Mouse (Mus musculus): ENCODE measurements at regions not wholly inside any gene's neighbourhood (a gene's known extent, or its start where the extent isn't known, plus 50 kb on each side); places are given as distances from the start of the nearest gene placed in this dataset.

GRCm38 (mm10) chr16:95929700-95930435 is 60.9 kb downstream of the Psmg1 start:
- TF ChIP-seq POLR2A (IDR thresholded peaks at IDR 0.05; ENCODE audit: extremely low read depth, insufficient read depth, low read length) (no peak), CTCF (IDR thresholded peaks at IDR 0.05; ENCODE audit: extremely low read depth, insufficient read depth, low read length) (no peak)
- H3K4me3 ChIP-seq (ENCODE audit: insufficient read depth, low read length): no peak overlapping the region
- no peaks in the 10 kb centered on the region for H3K4me1 ChIP-seq (ENCODE audit: control insufficient read depth, insufficient read depth, low read length)

GRCm38 (mm10) chr16:95928290-95929260 is 62.2 kb downstream of the Psmg1 start:
- H3K27ac ChIP-seq (ENCODE audit: insufficient read depth, low read length): no peak overlapping the region
- no peak for TF ChIP-seq CTCF (IDR thresholded peaks at IDR 0.05; ENCODE audit: extremely low read depth, insufficient read depth, low read length)
- no peak for TF ChIP-seq POLR2A (IDR thresholded peaks at IDR 0.05; ENCODE audit: extremely low read depth, insufficient read depth, low read length)
- H3K4me1 ChIP-seq (ENCODE audit: control insufficient read depth, insufficient read depth, low read length): no peaks in the 10 kb centered on the region
- no peak overlapping the region for H3K4me3 ChIP-seq (ENCODE audit: insufficient read depth, low read length)

More at GRCm38 (mm10) chr16:95929700-95930435, 60.9 kb downstream of the Psmg1 start:
- no peak overlapping the region for H3K27ac ChIP-seq (ENCODE audit: insufficient read depth, low read length)

GRCm38 (mm10) chr16:95926558-95926957 is 64.2 kb downstream of the Psmg1 start:
- Histone ChIP-seq H3K27ac (ENCODE audit: insufficient read depth, low read length) (no peak overlapping the region), H3K4me3 (ENCODE audit: insufficient read depth, low read length) (no peak overlapping the region), H3K4me1 (ENCODE audit: control insufficient read depth, insufficient read depth, low read length) (no peaks in the 10 kb centered on the region)
- TF ChIP-seq CTCF (IDR thresholded peaks at IDR 0.05; ENCODE audit: extremely low read depth, insufficient read depth, low read length) (no peak), POLR2A (IDR thresholded peaks at IDR 0.05; ENCODE audit: extremely low read depth, insufficient read depth, low read length) (no peak)

- no peak for TF ChIP-seq POLR2A (IDR thresholded peaks at IDR 0.05; ENCODE audit: extremely low read depth, insufficient read depth, low read length)
- no peak for TF ChIP-seq CTCF (IDR thresholded peaks at IDR 0.05; ENCODE audit: extremely low read depth, insufficient read depth, low read length)
- no peak overlapping the region for H3K4me3 ChIP-seq (ENCODE audit: insufficient read depth, low read length)
- no peaks in the 10 kb centered on the region for H3K4me1 ChIP-seq (ENCODE audit: control insufficient read depth, insufficient read depth, low read length)
- no peak overlapping the region for H3K27ac ChIP-seq (ENCODE audit: insufficient read depth, low read length)
Observed at GRCm38 (mm10) chr16:95924716-95925115, 66.0 kb downstream of the Psmg1 start.

- Histone ChIP-seq H3K27ac (ENCODE audit: insufficient read depth, low read length) (no peak overlapping the region), H3K4me1 (ENCODE audit: control insufficient read depth, insufficient read depth, low read length) (no peaks in the 10 kb centered on the region), H3K4me3 (ENCODE audit: insufficient read depth, low read length) (no peak overlapping the region)
- TF ChIP-seq CTCF (IDR thresholded peaks at IDR 0.05; ENCODE audit: extremely low read depth, insufficient read depth, low read length): no peak
- no peak for TF ChIP-seq POLR2A (IDR thresholded peaks at IDR 0.05; ENCODE audit: extremely low read depth, insufficient read depth, low read length)
Observed at GRCm38 (mm10) chr16:95923991-95924390, 66.8 kb downstream of the Psmg1 start.

- Histone ChIP-seq H3K4me3 (ENCODE audit: insufficient read depth, low read length) (no peak overlapping the region), H3K27ac (ENCODE audit: insufficient read depth, low read length) (no peak overlapping the region), H3K4me1 (ENCODE audit: control insufficient read depth, insufficient read depth, low read length) (no peaks in the 10 kb centered on the region)
- TF ChIP-seq CTCF (IDR thresholded peaks at IDR 0.05; ENCODE audit: extremely low read depth, insufficient read depth, low read length): no peak
- TF ChIP-seq POLR2A (IDR thresholded peaks at IDR 0.05; ENCODE audit: extremely low read depth, insufficient read depth, low read length): no peak
Observed at GRCm38 (mm10) chr16:95922369-95922934, 68.3 kb downstream of the Psmg1 start.

- Histone ChIP-seq H3K4me1 (ENCODE audit: control insufficient read depth, insufficient read depth, low read length) (0 out of 2 replicates have a peak, but pooled peaks cover 1% of the 10 kb centered on the region), H3K27ac (ENCODE audit: insufficient read depth, low read length) (no peak overlapping the region), H3K4me3 (ENCODE audit: insufficient read depth, low read length) (no peak overlapping the region)
- no peak for TF ChIP-seq POLR2A (IDR thresholded peaks at IDR 0.05; ENCODE audit: extremely low read depth, insufficient read depth, low read length)
- TF ChIP-seq CTCF (IDR thresholded peaks at IDR 0.05; ENCODE audit: extremely low read depth, insufficient read depth, low read length): no peak
Observed at GRCm38 (mm10) chr16:95921169-95921568, 69.6 kb downstream of the Psmg1 start.

- Histone ChIP-seq H3K27ac (ENCODE audit: insufficient read depth, low read length) (no peak overlapping the region), H3K4me3 (ENCODE audit: insufficient read depth, low read length) (no peak overlapping the region), H3K4me1 (ENCODE audit: control insufficient read depth, insufficient read depth, low read length) (0 out of 2 replicates have a peak, but pooled peaks cover 1% of the 10 kb centered on the region)
- TF ChIP-seq POLR2A (IDR thresholded peaks at IDR 0.05; ENCODE audit: extremely low read depth, insufficient read depth, low read length) (no peak), CTCF (IDR thresholded peaks at IDR 0.05; ENCODE audit: extremely low read depth, insufficient read depth, low read length) (no peak)
Observed at GRCm38 (mm10) chr16:95918651-95919425, 71.9 kb downstream of the Psmg1 start.
